Mouse (Mus musculus) brown adipose tissue, adult 24 weeks (tissue): ENCODE measurements around the gene Tbxas1. TPM values are rescaled to one million over a fixed set of nuclear protein-coding genes. Genes with fewer than 3 reads are reported as not detected.

Experiments used
- H3K27ac ChIP-seq: fragments of 200-500 bp; replicated peaks from 2 replicates; pipeline ENCODE4 v1.5.1; 2012; ENCODE audit warnings: low read depth, mild to moderate bottlenecking, low read length
- H3K4me1 ChIP-seq: fragments of 200-500 bp; 2 replicates; pipeline ENCODE4 v1.6.1; 2012; ENCODE audit warnings: low read length, mixed read lengths; ENCODE audit not compliant: control insufficient read depth, insufficient read depth, insufficient read length
- H3K4me3 ChIP-seq: fragments of 200-500 bp; 2 replicates; pipeline ENCODE4 v1.5.1; 2012; ENCODE audit warnings: low read depth, mild to moderate bottlenecking, low read length, moderate library complexity; ENCODE audit not compliant: insufficient read depth
- polyA plus RNA-seq: library from polyadenylated mRNA; stranded (reverse); fragments of >200 nt; gene quantifications from 2 replicates; pipeline ENCODE4 v1.2.4, GENCODE M21; 2012; ENCODE audit not compliant: missing spikeins, insufficient read depth, insufficient read length

Gene Tbxas1
- polyA plus RNA-seq, 1 experiment, result 1.4 TPM

DNA sequence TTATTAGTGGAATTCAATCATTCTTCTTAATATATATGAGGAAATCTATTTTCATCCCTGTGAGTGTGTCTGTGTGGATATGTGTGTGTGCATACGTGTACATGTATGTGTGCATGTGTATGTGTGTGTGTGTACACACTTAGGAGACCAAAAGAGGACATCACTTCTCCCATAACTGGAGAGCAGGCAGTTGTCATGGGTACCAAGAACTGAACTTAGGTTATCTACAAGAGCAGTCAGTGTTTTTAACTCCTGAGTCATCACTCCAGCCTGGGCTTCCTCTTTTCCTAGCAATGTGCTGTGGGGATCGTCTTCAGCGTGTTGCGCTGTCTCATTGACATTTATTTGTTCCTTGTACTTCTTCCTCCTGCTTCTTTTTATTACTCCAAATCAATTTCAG lies 24.9 kb downstream of the Tbxas1 start:
- no peaks in the 10 kb centered on the region for H3K4me1 ChIP-seq
- H3K27ac ChIP-seq, result no peak overlapping the region
- no peak overlapping the region for H3K4me3 ChIP-seq

DNA sequence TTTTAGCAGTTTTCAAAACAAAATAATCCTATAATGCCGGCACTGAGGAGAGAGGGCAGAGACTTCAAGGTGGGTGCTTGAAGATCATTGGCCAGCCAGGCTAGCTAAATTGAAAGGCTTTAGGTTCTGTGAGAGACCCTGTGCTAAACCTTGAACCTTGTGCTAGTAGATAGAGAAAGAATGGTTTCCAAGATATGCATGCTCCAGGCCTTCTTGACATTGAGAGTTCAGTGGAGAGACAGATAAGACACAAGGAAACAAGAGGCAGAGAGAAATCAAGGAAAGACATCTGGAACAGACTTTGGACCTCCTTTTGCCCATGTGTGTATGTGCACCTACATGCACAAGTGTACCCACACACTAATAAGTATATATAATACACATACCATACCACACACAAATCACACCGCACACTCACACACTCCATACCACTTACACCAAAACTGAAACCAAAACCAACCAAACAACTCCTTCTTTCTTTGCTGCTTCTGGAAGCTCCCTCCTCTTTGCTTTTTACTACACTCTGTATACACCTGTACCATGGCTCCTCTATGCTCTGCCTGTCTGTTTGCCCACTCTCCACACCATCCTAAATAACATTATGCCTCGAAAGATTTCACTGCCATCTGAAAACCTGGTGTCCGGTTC lies 25.4 kb downstream of the Tbxas1 start:
- Histone ChIP-seq H3K4me3 (no peak overlapping the region), H3K4me1 (no peaks in the 10 kb centered on the region), H3K27ac (no peak overlapping the region)

DNA sequence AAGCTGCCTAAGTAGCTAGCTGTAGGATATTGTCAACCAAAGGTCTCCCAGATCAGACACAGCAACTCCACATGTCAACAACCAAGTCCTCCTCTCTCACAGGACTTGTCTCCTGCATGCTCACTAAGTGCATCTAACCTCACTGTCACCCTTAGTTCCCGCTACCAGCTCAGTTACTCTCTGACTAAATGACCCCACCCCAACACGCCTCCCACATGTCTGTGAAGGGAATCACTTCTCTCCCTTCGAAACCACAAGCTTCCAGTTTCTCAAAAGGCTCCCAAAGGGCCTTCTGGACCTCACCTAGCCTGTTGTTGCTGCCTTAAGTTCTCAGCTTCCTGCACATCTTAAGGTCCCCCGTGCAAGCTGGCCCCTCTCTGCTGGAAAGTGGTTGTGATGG lies 25.9 kb downstream of the Tbxas1 start:
- Histone ChIP-seq H3K4me3 (no peak overlapping the region), H3K27ac (no peak overlapping the region), H3K4me1 (no peaks in the 10 kb centered on the region)

DNA sequence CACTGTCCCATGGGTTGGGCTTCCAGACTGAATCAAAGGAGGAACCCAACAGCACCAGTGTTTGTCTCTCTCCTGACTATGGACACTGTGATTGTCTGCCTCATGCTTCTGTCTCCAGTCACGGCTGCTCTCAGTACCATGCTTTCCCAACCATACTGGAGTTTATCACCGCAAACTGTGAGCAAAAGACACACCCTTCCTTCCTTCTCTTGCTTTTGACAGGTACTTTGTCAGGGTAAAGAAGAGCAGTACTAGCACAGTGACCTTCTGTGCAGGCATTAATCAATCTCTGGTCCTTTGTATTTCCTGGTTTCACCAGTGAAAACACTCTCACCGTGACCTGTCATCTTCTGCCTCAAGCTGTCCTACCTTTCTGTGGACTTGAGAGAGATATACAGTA lies 26.4 kb downstream of the Tbxas1 start:
- H3K4me3 ChIP-seq, result no peak overlapping the region
- no peak overlapping the region for H3K27ac ChIP-seq
- H3K4me1 ChIP-seq, result no peaks in the 10 kb centered on the region

DNA sequence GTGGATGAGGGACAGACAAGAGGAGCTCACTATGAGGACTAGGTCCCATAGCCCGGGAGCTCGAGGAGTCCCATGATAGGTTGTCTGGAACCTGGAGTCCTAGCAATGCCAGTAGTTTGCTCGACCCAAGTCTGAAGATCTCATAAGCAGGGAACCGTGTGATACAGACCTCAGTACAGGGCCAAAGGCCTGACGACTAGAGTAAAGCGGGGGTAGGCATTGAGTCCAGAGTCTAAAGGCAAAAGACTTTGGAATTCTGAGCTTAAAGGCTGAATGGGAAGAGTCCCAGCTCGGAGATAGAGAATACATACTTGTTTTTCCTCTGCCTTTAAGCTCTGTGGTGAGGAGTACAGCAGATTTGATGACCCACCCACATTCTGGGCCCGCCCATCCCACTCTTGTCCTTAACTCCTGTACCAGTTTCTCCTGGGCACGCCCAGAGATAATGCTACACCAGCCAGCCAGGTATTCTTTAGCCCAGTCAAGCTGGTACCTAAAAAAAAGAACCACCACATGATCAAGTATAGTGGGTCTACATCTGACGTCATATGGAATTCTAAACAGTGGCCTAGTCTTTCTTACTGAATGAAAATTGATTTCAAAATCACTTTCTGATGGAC lies 27.7 kb downstream of the Tbxas1 start:
- no peak overlapping the region for H3K27ac ChIP-seq
- H3K4me3 ChIP-seq, result no peak overlapping the region
- H3K4me1 ChIP-seq, result no peaks in the 10 kb centered on the region

DNA sequence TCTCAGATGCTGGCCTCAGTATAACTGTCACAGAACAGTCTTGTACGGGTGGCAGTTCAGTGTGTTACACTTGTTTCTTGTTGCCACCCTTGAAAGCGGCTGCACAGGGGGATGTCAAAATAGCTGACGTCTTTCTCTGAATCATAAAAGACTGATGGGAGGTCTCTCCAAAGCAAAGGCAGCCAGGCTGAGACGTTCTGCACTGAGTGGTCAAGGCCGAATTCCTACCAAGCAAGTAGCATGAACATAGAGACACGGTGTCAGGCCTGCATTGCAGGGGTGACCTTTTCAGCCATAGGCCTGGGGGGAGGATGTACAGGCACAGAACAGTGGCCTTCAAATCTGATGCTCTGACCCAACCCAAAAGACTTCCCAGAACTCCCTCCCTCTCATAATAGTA lies 30.8 kb downstream of the Tbxas1 start:
- Histone ChIP-seq H3K4me1 (no peaks in the 10 kb centered on the region), H3K4me3 (no peak overlapping the region), H3K27ac (no peak overlapping the region)

DNA sequence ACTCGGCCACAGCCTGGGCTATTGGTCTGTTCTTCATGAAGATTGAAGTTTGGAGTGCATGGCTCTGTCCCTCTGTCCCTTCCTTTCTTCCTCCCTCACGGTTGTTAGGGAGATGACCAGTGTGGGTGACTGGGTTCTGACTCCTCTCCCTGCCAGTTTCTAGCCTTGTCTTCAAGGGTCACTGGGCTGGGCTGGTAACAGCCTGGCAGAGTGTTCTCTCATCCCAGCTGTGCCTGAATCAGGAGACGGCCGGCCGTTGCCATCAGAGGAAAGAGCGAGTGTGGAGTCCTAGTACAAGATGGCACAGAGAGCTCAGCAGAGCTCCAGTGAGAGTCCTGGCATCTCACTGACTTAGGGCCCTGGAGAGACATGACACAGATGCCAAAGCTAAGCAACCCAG lies 33.2 kb downstream of the Tbxas1 start:
- Histone ChIP-seq H3K4me3 (no peak overlapping the region), H3K4me1 (no peaks in the 10 kb centered on the region)

DNA sequence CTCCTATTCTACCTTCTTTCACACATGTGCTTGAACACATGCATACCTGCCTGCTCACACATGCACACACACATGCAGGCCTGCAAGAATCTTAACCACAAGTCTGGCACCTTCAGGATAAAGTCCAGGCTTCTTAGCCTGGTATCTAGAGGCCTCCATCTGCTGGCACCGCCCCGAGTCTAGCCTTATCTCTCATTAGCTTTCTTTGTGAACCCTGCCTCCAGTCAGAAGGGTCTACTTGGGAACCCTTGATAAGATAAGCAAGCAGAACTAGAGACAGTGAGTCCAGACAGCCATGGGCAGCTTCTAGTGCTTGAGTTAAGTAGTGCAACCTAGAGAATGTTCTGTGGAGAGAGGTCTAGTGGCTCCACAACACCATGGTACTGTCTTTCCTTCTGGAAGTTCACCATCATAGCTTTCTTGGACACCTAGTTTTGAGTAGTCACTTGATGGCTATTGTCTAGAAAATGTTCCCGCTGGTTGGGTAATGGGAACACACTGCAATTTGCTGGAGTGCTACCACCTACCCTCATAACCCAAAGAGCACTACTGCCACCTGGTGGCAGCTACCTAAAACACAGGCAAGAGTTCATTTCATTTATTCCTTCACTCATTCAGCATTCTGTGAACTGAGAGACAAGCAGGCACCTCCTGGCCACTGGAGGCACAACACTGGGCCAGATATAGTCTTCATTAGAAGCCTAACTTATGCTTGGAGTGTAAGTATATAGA lies 35.8 kb downstream of the Tbxas1 start:
- H3K4me1 ChIP-seq, result no peaks in the 10 kb centered on the region
- H3K4me3 ChIP-seq, result no peak overlapping the region
- no peak overlapping the region for H3K27ac ChIP-seq

More for the DNA sequence above, 33.2 kb downstream of the Tbxas1 start:
- no peak overlapping the region for H3K27ac ChIP-seq

DNA sequence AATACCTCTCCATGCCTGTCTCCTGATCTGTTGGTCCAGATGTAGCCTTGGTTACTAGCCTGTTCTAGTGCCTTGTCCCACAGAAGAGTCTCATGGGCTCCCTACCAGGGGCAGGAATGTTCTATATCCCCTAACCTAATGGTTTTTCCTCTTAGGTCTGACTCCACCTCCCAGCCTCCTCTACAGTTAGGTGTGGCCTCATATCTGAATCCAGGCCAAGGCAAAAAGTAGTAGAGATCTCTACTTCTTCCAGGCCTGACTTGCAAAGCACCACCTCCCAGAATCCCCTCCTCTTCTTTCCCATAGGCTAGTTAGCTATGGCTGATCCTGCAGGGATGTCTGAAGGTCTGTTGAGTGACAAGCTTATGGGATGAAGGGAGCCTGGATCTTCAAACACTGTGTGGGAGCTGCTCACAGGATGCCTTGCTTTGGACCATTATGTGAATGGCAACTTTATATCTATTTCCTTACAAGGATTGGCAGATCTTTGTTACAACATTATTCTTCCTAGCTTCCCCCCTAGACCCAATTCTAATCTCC lies 37.0 kb downstream of the Tbxas1 start:
- Histone ChIP-seq H3K4me3 (no peak overlapping the region), H3K4me1 (no peaks in the 10 kb centered on the region), H3K27ac (no peak overlapping the region)

DNA sequence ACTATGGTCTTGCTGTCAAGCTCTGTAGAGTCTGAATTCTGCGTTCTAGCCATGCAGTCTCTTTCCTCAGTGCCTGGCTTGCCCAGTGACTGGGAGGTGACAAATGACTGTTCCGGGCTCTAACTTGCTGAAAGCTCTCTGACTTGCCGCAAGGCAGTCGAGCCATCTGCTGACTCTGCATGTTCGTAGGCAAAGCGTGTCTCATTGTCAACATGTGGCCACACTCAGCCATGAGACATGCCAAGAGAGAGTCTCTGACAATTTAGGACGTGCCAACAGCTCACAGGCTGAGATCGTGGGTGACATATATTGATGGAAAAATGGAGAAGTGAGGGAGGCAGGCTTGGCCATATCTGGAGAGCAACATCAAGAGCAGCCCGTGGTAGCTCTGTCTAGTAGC lies 37.6 kb downstream of the Tbxas1 start:
- H3K4me1 ChIP-seq, result no peaks in the 10 kb centered on the region
- no peak overlapping the region for H3K27ac ChIP-seq
- H3K4me3 ChIP-seq, result no peak overlapping the region

DNA sequence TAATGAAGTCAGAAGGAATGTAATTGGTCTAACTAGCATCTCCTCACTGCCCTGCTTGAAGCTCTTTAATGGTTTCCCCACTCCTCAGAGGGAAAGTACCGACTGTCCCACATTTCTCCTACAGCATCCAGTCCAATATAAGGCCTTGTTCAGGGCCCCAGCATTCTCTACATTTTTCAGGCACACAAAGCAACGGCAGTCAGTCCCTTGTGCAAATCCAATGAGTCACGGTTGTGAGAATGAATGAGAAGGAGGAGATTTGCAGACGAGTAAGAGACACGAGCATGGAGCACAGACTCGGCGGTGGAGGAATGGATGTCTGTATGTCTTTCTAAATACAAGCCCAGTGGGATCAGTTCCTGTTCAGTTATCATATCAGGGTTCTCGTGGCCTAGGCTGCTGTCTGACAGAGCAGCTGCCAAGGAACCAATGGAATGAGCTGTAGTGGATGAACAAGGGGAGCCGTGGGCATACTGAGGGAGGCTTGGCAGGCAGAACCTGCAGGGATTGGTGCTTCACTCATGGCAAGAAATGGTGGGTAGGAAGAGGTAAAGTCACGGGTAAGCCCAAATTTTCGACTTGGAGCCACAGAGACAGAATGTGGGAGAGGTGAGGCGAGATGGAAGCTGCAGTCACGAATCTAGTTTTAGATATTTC lies 38.3 kb downstream of the Tbxas1 start:
- H3K27ac ChIP-seq, result no peak overlapping the region
- no peak overlapping the region for H3K4me3 ChIP-seq
- no peaks in the 10 kb centered on the region for H3K4me1 ChIP-seq

DNA sequence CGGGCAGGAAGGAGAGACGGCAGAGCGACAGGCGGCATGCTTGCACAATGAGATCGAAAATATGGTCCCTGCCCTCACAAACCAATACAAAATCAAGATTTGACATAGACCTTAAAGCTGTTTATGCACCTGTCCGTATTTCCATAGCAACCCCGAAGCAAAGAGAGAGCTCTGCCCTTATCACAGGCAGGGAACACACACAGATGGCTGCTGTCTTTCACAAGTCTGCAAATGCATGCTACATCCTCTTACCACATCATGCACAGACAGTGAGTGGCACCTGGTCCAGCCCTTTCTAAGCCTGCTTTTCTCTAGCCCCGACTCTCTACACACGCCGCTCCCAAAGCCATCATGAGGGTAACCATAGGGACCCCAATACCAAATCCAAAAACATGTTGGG lies 39.0 kb downstream of the Tbxas1 start:
- no peak overlapping the region for H3K4me3 ChIP-seq
- H3K4me1 ChIP-seq, result no peaks in the 10 kb centered on the region

DNA sequence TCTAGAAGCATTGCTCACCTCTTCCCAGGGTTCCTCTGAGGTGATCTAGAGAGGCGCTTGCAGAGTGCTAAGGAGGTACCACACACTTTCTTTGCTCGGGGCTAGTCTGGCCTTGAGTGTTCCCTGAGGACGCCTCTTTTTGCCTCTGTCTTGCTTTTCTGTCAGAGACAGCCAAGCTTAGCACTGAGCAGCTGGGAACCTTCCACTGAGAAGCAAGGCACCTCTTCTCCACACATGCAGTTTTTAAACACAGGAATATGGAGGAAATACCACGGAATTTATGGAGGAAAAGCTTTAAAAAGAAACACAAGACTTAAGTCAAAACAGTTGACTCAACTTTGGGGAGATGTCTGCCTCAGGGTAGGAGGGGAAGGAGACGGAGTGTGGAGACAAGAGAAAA lies 40.6 kb downstream of the Tbxas1 start:
- no peaks in the 10 kb centered on the region for H3K4me1 ChIP-seq
- H3K4me3 ChIP-seq, result no peak overlapping the region
- no peak overlapping the region for H3K27ac ChIP-seq

More for the DNA sequence above, 39.0 kb downstream of the Tbxas1 start:
- H3K27ac ChIP-seq, result no peak overlapping the region

DNA sequence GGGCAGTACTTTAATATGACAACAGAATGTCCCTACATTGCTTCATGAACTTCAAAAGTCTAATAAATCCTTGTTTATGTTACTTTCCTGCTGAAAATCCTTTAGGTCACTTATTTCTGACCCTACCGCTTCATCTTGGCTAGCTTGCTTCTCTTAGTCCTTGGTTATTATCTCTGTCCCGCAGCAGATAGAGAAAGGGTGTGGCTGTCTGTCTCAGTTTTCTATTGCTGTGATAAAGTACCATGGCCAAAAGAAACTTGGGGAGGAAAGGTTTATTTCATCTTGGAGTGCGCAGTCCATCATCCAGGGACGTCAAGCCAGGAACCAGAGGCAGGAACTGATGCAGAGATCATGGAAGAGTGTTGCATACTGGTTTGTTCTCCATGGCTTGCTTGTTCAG lies 41.4 kb downstream of the Tbxas1 start:
- no peak overlapping the region for H3K4me3 ChIP-seq
- no peak overlapping the region for H3K27ac ChIP-seq
- no peaks in the 10 kb centered on the region for H3K4me1 ChIP-seq

DNA sequence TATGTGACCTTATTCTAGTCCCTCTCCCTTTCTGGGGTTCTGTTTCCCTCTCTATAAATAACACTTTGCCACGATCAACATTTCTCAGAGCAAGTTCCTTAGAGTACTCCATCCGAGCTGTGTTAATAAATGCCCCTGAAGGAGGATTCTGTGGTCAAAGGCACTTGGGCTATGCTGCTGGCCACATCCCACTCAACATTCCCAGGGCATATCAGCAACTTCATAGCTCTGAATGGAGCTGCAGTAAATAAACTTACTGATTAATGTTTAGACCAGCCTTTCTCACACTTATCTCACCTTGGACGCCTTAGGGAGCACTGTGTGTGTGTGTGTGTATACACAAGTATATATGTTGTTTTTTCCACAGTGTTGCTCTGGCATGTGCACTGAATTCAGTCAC lies 42.2 kb downstream of the Tbxas1 start:
- Histone ChIP-seq H3K4me3 (no peak overlapping the region), H3K27ac (no peak overlapping the region)

More for the DNA sequence above, 42.2 kb downstream of the Tbxas1 start:
- no peaks in the 10 kb centered on the region for H3K4me1 ChIP-seq
